Mouse (Mus musculus) leukemia stem cell, adult 10-12 weeks (primary cell): ENCODE results near the gene Disp2. TPM values are rescaled to one million over a fixed set of nuclear protein-coding genes. Genes with fewer than 3 reads are reported as not detected.

Experiments used
- polyA plus RNA-seq: library from polyadenylated mRNA; stranded (reverse); fragments of >175 nt; gene quantifications from 2 replicates; pipeline ENCODE4 v1.2.3, GENCODE M21; 2012; ENCODE audit warnings: low replicate concordance

The Disp2 gene
- polyA plus RNA-seq: 1.0 and 2.0 TPM in 2 replicates

DNA sequence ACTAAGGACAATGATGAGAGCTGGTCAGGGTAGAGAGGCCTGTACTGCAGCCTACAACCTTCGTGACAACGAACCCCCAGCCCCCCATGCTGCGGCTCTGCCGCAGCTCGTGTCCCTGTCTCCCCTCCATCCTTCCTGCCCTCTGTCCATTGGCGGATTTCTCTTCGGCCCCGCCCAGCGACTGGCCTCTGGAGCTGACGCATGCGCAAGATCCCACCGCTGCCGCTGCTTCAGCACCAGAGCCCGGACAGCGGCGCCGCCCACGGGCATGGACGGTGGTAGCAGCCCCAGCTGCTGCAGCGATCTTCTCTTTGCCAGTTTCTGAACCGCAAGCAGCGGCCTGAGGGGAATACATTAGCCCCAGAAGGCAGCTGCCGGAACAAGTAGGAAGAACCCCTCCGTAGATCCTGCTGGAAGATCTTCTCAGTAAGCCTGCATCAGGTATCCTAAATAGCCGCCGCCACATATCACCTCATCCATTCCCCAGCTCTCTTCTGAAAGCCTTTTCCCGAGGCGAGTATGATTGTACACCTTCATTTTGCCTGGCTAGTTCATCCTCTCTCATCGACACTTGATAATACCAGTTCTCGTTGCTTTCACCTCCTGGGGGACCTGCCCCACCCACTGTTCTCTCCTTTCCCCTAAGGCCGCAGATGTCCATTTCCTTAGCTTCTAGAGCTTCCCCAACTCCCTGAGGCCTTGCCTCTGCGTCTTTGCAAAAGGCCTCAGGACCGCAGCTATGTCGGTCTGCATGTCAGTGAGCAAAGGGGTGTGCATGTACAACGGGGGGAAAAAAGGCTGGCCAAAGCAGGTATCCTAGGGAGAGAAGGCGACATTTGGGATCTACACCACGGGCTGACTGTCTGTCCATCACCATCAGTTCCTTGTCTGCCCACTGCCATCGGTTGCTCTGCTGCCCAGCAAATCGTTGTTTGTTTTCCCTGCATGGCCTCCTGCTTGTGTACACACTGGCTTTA, at the start of gene Disp2:
Gene Disp2 (plus strand): TSS at position 216 of the 977 bp plus-strand sequence.

DNA sequence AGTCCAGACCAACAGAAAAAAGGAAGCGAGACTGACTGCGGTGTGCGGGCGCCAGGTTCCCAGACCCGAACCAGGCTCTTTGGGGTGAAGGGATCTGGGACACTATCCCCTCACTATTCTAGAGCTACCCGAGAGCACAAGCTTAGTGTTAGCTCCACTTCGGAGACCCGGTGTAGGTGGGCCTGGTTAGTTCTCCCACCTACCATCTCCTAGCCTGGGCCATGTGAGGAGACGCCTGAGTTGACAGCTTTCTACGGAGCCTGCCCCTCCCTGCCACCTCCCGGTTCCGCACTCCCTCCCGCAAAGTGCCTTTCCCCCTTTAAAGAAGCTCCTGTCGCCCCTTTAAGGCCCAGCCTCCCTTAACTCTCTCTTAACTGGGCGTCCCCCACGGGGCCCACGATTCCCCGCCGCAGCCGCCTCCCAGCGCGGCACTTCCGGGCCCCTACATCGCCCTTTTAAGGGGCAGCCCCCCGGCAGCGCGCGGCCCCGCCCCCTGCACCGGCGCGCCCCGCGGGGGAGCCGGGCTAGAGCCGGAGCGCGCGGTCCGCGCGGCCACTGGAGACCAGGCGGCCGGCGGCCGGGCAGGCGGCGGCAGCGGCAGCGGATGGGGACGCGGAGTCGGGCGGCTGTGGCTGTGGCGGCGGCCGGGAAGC, 34.2 kb upstream of the Disp2 start, which contains the start of gene Inafm2:
Gene Inafm2 (plus strand): TSS at position 527 of the 653 bp plus-strand sequence.

DNA sequence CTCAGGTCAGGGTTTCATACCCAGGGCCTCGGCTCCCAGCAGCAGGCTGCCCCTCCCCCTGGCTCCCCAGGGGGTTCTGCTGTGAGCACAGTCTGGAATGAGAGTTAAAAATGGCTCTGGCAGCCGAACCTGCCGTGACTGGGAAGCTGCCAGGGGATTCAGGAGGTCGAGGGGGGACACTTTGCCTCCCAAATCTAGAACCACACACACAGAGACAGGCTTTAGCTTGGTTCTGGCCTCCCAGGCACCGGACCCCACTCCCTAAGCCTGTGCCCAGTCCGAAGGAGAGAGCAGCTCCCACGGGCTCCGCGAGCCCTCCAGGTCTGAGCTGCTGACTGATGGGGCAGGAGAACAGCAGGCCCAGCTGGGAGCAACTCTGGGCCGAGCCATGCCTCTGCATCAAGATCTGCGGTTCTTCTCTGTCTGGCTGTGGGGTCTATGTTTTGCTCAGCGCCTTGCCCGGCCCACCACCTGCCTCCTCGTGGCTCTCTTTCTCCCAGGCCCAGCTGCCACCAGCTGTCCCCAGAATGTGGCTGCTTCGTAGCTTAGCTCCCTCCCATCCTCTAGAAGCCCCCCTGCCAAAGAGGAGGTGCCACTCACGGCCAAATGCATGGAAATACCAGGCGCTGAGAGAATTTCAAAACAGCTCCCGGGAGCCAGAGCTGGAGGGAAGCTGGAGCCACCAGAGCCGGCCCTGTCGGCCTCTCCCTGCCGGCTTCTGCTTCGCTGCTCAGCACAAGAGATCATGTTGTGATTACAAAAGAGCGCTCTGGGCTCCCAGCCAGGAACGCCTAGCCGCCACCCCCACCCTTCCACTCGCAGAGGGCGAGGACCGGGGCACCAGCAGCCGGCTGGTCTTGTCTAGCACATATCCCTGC, 17.4 kb upstream of the Disp2 start, which contains the start of gene Ccdc9b:
Gene Ccdc9b (minus strand): TSS at position 756 of the 878 bp plus-strand sequence.

DNA sequence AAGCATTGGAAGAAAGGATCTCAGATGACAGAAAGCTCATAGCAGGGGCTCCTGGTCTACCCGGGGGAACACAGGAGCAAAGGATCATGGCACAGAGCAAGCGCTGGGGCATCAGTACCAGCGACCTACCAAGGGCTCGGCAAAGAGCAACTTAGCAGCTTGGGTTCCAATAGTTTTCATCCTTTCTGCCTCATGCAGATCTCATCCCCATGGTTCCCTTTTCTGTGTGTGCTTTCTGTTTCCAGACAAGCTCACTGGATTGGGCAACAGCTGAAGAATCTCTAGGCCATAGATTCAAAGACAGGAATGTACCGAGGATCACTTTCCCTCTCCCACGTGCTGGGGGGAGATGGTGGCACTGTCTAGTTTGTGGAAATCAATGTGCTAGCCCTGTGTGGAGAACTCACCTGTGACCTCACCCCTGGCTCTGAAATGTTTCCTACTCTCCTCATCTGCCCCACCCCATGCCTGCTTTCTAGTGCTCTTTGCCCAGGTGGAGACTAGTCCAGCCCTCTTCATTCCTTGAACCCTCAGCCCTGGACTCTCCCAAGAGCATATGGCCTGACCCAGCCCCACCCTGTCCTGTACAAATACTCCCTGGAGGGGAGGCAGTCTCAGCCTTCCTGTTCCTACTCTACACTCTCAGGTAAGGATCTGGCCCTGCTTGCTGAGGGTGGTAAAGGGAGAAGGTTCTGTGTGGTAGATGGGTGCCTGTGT, 7.2 kb upstream of the Disp2 start, which contains the start of gene Phgr1:
Gene Phgr1 (plus strand): TSS at position 612 of the 717 bp plus-strand sequence.

DNA sequence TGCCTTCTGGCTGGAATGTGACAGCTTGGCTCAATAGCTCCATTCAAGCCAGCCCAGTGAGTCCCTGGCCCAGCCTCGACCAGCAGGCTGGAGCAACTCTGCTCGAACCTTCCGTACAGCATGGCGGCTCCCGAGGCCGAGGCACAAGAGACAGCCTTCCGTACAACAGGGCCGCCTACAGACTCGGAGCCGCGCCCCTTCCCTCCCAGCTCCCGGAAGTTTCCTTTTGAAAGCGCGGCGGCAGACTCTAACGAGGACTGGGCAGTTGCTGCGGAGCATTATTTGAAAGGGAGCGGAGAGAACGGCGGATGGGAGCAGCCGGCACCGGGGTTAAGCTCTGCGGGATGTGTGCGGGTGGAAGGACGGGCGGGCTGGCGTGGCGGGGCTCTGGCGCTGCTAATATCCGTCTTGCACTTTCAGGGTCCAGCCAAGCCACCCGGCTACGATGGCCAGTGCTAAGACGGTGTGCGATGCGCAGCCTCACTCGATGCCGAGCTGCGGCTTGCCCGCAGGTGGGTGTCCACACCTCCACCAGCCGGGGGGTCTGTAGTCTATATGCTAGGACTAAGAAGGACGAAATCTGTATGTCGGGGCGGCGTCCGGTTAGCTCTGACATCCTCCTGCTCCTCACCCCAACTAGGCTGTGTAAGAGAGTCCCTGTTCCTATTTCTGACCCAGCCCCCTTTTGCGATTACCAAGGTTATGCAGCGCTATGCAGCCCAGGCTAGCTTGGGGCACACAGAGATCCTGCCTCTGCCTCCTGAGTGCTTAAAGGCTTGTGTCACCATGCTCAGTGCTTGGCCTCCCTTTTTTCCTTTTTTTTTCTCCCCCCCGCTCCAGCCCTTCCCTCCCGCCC, 34.7 kb downstream of the Disp2 start, which contains the start of gene Knstrn:
Gene Knstrn (plus strand): TSS at position 23 of the 856 bp plus-strand sequence.

Other genes with a start within 250 kb of the Disp2 start
- 15.2 and 22.8 TPM in 2 replicates for gene Bmf, start 230.0 kb upstream of the Disp2 start, polyA plus RNA-seq
- 18.6 and 29.3 TPM in 2 replicates for gene Bub1b, start 181.5 kb upstream of the Disp2 start, polyA plus RNA-seq
- gene Pak6, start 116.4 kb upstream of the Disp2 start, polyA plus RNA-seq: 27.6 and 28.0 TPM in 2 replicates
- gene Ankrd63, start 75.8 kb upstream of the Disp2 start, polyA plus RNA-seq: not detected in 2 replicates
- gene Plcb2, start 51.3 kb upstream of the Disp2 start, polyA plus RNA-seq: 6.0 and 13.8 TPM in 2 replicates
- 81.1 and 94.4 TPM in 2 replicates for gene Inafm2, start 34.0 kb upstream of the Disp2 start, polyA plus RNA-seq
- 4.1 and 5.4 TPM in 2 replicates for gene Ccdc9b, start 17.1 kb upstream of the Disp2 start, polyA plus RNA-seq
- gene Phgr1, start 7.0 kb upstream of the Disp2 start, polyA plus RNA-seq: not detected in 2 replicates
- gene Knstrn, start 34.3 kb downstream of the Disp2 start, polyA plus RNA-seq: 133 and 304 TPM in 2 replicates
- gene Ivd, start 82.2 kb downstream of the Disp2 start, polyA plus RNA-seq: 2.5 and 14.2 TPM in 2 replicates
- gene Bahd1, start 120.7 kb downstream of the Disp2 start, polyA plus RNA-seq: 73.3 and 92.1 TPM in 2 replicates
- 17.7 and 19.2 TPM in 2 replicates for gene Chst14, start 146.8 kb downstream of the Disp2 start, polyA plus RNA-seq
- gene Ccdc32, start 249.7 kb downstream of the Disp2 start, polyA plus RNA-seq: 10.2 and 15.1 TPM in 2 replicates